Mouse (Mus musculus): ENCODE measurements around the gene Parvb. TPM values are rescaled to one million over a fixed set of nuclear protein-coding genes. Genes with fewer than 3 reads are reported as not detected.

The Parvb gene
- total and polyA plus RNA-seq, 3 experiments = 0.04 to 3.9 TPM; not detected in 1

DNA sequence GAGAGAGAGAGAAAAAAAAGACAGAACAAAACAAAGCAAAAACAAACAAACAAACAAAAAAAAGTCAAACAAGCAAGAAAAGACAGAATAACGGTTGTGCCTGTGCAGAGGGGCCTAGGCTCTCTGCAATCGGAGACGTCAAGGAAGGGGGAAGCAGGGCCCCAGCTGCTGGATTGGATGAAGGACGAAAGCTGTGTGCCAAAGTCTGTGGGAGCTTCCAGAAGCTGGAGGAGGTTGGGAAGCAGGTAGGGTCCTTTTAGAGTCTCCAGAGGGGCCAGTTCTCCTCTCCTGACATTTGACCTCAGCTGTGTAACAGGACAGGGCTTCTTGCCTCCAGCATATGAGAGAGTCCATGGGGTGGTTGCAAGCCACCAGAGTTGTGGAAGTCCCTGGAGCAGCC, 44.2 kb downstream of the Parvb start:
- Histone ChIP-seq H3K4me1 (ENCODE audit: insufficient read depth, low read depth, low read length) (no peaks in the 10 kb centered on the region), H3K27me3 (ENCODE audit: insufficient read depth, low read length) (no peaks in the 10 kb centered on the region), H3K9me3 (replicated peaks) (peaks cover 77% of the 10 kb centered on the region), H3K36me3 (replicated peaks) (no peaks in the 10 kb centered on the region), H3K4me3 (ENCODE audit: low read depth, low read length) (no peak overlapping the region)
- TF ChIP-seq POLR2AphosphoS5 (IDR thresholded peaks at IDR 0.05; ENCODE audit: insufficient replicate concordance, low read depth, low read length) = no peak
- no peak for TF ChIP-seq TAL1 (conservative IDR thresholded peaks at IDR 0.05; ENCODE audit: low read depth, low read length)
- TF ChIP-seq CTCF (IDR thresholded peaks at IDR 0.05; ENCODE audit: low read depth, low read length) = no peak
- no peak for TF ChIP-seq GATA1 (IDR thresholded peaks at IDR 0.05; ENCODE audit: borderline replicate concordance, low read length)
- no peak for TF ChIP-seq GATA2 (IDR thresholded peaks at IDR 0.05; ENCODE audit: borderline replicate concordance, low read depth, low read length)
- ATAC-seq (ENCODE audit: extremely low read depth, insufficient number of reproducible peaks, low FRiP score, poor library complexity, severe bottlenecking) = no peak
- no peak for DNase-seq (ENCODE audit: low spot score)

GRCm38 (mm10) chr15:84278091-84278490, 46.2 kb downstream of the Parvb start:
- Histone ChIP-seq H3K36me3 (replicated peaks) (no peaks in the 10 kb centered on the region), H3K27me3 (ENCODE audit: insufficient read depth, low read length) (no peaks in the 10 kb centered on the region), H3K4me1 (ENCODE audit: insufficient read depth, low read depth, low read length) (no peaks in the 10 kb centered on the region), H3K9me3 (replicated peaks) (peaks cover 80% of the 10 kb centered on the region), H3K4me3 (ENCODE audit: low read depth, low read length) (no peak overlapping the region)
- DNase-seq (ENCODE audit: low spot score) = no peak
- no peak for TF ChIP-seq CTCF (IDR thresholded peaks at IDR 0.05; ENCODE audit: low read depth, low read length)
- no peak for TF ChIP-seq POLR2AphosphoS5 (IDR thresholded peaks at IDR 0.05; ENCODE audit: insufficient replicate concordance, low read depth, low read length)
- ATAC-seq (ENCODE audit: extremely low read depth, insufficient number of reproducible peaks, low FRiP score, poor library complexity, severe bottlenecking) = no peak

- Histone ChIP-seq H3K9me3 (replicated peaks) (peaks cover 81% of the 10 kb centered on the region), H3K27me3 (ENCODE audit: insufficient read depth, low read length) (no peaks in the 10 kb centered on the region), H3K4me1 (ENCODE audit: insufficient read depth, low read depth, low read length) (no peaks in the 10 kb centered on the region), H3K4me3 (ENCODE audit: low read depth, low read length) (no peak overlapping the region), H3K36me3 (replicated peaks) (no peaks in the 10 kb centered on the region)
- TF ChIP-seq GATA1 (IDR thresholded peaks at IDR 0.05; ENCODE audit: borderline replicate concordance, low read length) (no peak), GATA2 (IDR thresholded peaks at IDR 0.05; ENCODE audit: borderline replicate concordance, low read depth, low read length) (no peak), CTCF (IDR thresholded peaks at IDR 0.05; ENCODE audit: low read depth, low read length) (no peak), TAL1 (conservative IDR thresholded peaks at IDR 0.05; ENCODE audit: low read depth, low read length) (no peak), POLR2AphosphoS5 (IDR thresholded peaks at IDR 0.05; ENCODE audit: insufficient replicate concordance, low read depth, low read length) (no peak)
- no peak for DNase-seq (ENCODE audit: low spot score)
- no peak for ATAC-seq (ENCODE audit: extremely low read depth, insufficient number of reproducible peaks, low FRiP score, poor library complexity, severe bottlenecking)
These were observed 46.8 kb downstream of the Parvb start for GRCm38 (mm10) chr15:84278656-84279055.

GRCm38 (mm10) chr15:84280309-84280708, 48.5 kb downstream of the Parvb start:
- Histone ChIP-seq H3K27me3 (ENCODE audit: insufficient read depth, low read length) (no peaks in the 10 kb centered on the region), H3K4me3 (ENCODE audit: low read depth, low read length) (no peak overlapping the region), H3K36me3 (replicated peaks) (no peaks in the 10 kb centered on the region), H3K4me1 (ENCODE audit: insufficient read depth, low read depth, low read length) (no peaks in the 10 kb centered on the region), H3K9me3 (replicated peaks) (peaks cover 85% of the 10 kb centered on the region)
- DNase-seq (ENCODE audit: low spot score) (no peak), ATAC-seq (ENCODE audit: extremely low read depth, insufficient number of reproducible peaks, low FRiP score, poor library complexity, severe bottlenecking) (no peak)
- no peak for TF ChIP-seq CTCF (IDR thresholded peaks at IDR 0.05; ENCODE audit: low read depth, low read length)
- TF ChIP-seq GATA1 (IDR thresholded peaks at IDR 0.05; ENCODE audit: borderline replicate concordance, low read length) = no peak
- TF ChIP-seq POLR2AphosphoS5 (IDR thresholded peaks at IDR 0.05; ENCODE audit: insufficient replicate concordance, low read depth, low read length) = no peak
- TF ChIP-seq GATA2 (IDR thresholded peaks at IDR 0.05; ENCODE audit: borderline replicate concordance, low read depth, low read length) = no peak
- TF ChIP-seq TAL1 (conservative IDR thresholded peaks at IDR 0.05; ENCODE audit: low read depth, low read length) = no peak

DNA sequence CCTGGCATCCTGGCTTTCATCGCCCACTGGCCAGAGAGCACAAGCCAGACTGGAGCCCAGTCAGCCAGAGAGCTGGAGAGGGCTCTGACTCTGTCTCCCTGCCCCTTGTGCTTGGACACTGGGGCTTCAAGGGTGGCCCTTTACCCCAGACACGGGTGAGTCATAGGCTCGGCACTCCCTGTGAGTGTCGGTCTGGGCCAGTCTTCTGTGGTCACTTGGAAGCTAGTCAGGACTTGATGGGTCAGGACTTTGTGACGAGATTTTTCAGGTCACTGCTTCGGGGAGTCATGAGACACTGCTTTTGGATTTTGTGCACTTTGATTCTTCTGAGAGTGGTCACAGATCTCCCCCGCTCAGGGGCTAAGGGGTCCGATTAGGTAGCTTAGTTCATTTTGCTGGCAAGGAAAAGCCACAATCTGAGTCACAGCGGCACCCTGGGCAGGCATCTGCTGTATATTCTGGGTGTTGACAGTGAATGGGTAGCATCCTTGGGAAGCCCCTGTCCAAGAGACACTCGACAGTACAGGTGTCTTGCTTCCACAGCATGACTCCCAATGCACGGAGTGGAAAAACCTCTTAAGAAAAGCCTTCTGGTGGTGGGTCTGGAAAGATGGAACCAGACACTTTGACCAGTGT, 49.0 kb downstream of the Parvb start:
- Histone ChIP-seq H3K4me1 (ENCODE audit: insufficient read depth, low read depth, low read length) (no peaks in the 10 kb centered on the region), H3K27me3 (ENCODE audit: insufficient read depth, low read length) (no peaks in the 10 kb centered on the region), H3K4me3 (ENCODE audit: low read depth, low read length) (no peak overlapping the region), H3K36me3 (replicated peaks) (no peaks in the 10 kb centered on the region), H3K9me3 (replicated peaks) (peaks cover 87% of the 10 kb centered on the region)
- TF ChIP-seq GATA2 (IDR thresholded peaks at IDR 0.05; ENCODE audit: borderline replicate concordance, low read depth, low read length) = no peak
- no peak for TF ChIP-seq CTCF (IDR thresholded peaks at IDR 0.05; ENCODE audit: low read depth, low read length)
- TF ChIP-seq TAL1 (conservative IDR thresholded peaks at IDR 0.05; ENCODE audit: low read depth, low read length) = no peak
- TF ChIP-seq POLR2AphosphoS5 (IDR thresholded peaks at IDR 0.05; ENCODE audit: insufficient replicate concordance, low read depth, low read length) = no peak
- TF ChIP-seq GATA1 (IDR thresholded peaks at IDR 0.05; ENCODE audit: borderline replicate concordance, low read length) = no peak
- DNase-seq (ENCODE audit: low spot score) (no peak), ATAC-seq (ENCODE audit: extremely low read depth, insufficient number of reproducible peaks, low FRiP score, poor library complexity, severe bottlenecking) (no peak)

- DNase-seq (ENCODE audit: low spot score) = no peak
These were observed 50.6 kb downstream of the Parvb start for GRCm38 (mm10) chr15:84282206-84283085.

More at GRCm38 (mm10) chr15:84282206-84283085, 50.6 kb downstream of the Parvb start:
- Histone ChIP-seq H3K4me3 (ENCODE audit: low read depth, low read length) (no peak overlapping the region), H3K27me3 (ENCODE audit: insufficient read depth, low read length) (no peaks in the 10 kb centered on the region), H3K4me1 (ENCODE audit: insufficient read depth, low read depth, low read length) (no peaks in the 10 kb centered on the region), H3K36me3 (replicated peaks) (no peaks in the 10 kb centered on the region), H3K9me3 (replicated peaks) (peaks cover 90% of the 10 kb centered on the region)
- no peak for ATAC-seq (ENCODE audit: extremely low read depth, insufficient number of reproducible peaks, low FRiP score, poor library complexity, severe bottlenecking)
- TF ChIP-seq GATA2 (IDR thresholded peaks at IDR 0.05; ENCODE audit: borderline replicate concordance, low read depth, low read length) (no peak), TAL1 (conservative IDR thresholded peaks at IDR 0.05; ENCODE audit: low read depth, low read length) (no peak), CTCF (IDR thresholded peaks at IDR 0.05; ENCODE audit: low read depth, low read length) (no peak), POLR2AphosphoS5 (IDR thresholded peaks at IDR 0.05; ENCODE audit: insufficient replicate concordance, low read depth, low read length) (no peak), GATA1 (IDR thresholded peaks at IDR 0.05; ENCODE audit: borderline replicate concordance, low read length) (no peak)

Measured in G1E (cell line).